Mouse (Mus musculus) right cerebral cortex, postnatal 14 days (tissue): ENCODE data around the gene Rftn2.

Source experiments
- DNase-seq: peaks from one replicate; pipeline ENCODE4 v3.0.0; 2022

Gene Rftn2

GRCm38 (mm10) chr1:55226011-55226857 lies at the start of gene Rftn2:
TSS of gene Rftn2 (minus strand) at chr1:55226782.
- no peak for DNase-seq

- DNase-seq = no peak
Measured at GRCm38 (mm10) chr1:55265447-55265846, 38.9 kb upstream of the Rftn2 start.

- DNase-seq = no peak
Measured at GRCm38 (mm10) chr1:55264385-55264784, 37.8 kb upstream of the Rftn2 start.

- no peak for DNase-seq
Measured at GRCm38 (mm10) chr1:55246374-55246773, 19.8 kb upstream of the Rftn2 start.

GRCm38 (mm10) chr1:55239237-55239636 lies 12.7 kb upstream of the Rftn2 start:
- DNase-seq = no peak

GRCm38 (mm10) chr1:55238496-55238895 lies 11.9 kb upstream of the Rftn2 start:
- DNase-seq = no peak

- DNase-seq = no peak
Measured at GRCm38 (mm10) chr1:55237643-55238161, 11.1 kb upstream of the Rftn2 start.

- DNase-seq = peak; percentile 98
Measured at GRCm38 (mm10) chr1:55236890-55237642, 10.5 kb upstream of the Rftn2 start, which contains the start of gene Mars2. TSS of gene Mars2 (plus strand) at chr1:55237177.

GRCm38 (mm10) chr1:55236487-55236886 lies 9.9 kb upstream of the Rftn2 start:
- no peak for DNase-seq

- no peak for DNase-seq
Measured at GRCm38 (mm10) chr1:55234910-55235520, 8.4 kb upstream of the Rftn2 start.

GRCm38 (mm10) chr1:55228256-55228884 lies 1.8 kb upstream of the Rftn2 start:
- DNase-seq = no peak

GRCm38 (mm10) chr1:55227376-55227775 lies 794 bp upstream of the Rftn2 start:
- no peak for DNase-seq

- DNase-seq = no peak
Measured at GRCm38 (mm10) chr1:55225398-55225797, 1.2 kb downstream of the Rftn2 start.

- DNase-seq = no peak
Measured at GRCm38 (mm10) chr1:55224111-55224510, 2.5 kb downstream of the Rftn2 start.

GRCm38 (mm10) chr1:55223026-55223425 lies 3.6 kb downstream of the Rftn2 start:
- no peak for DNase-seq

GRCm38 (mm10) chr1:55221352-55221751 lies 5.2 kb downstream of the Rftn2 start:
- DNase-seq = no peak

GRCm38 (mm10) chr1:55217191-55217590 lies 9.4 kb downstream of the Rftn2 start:
- no peak for DNase-seq

GRCm38 (mm10) chr1:55215185-55215813 lies 11.3 kb downstream of the Rftn2 start:
- no peak for DNase-seq

- DNase-seq = no peak
Measured at GRCm38 (mm10) chr1:55213936-55214335, 12.6 kb downstream of the Rftn2 start.

- no peak for DNase-seq
Measured at GRCm38 (mm10) chr1:55213475-55213874, 13.1 kb downstream of the Rftn2 start.

GRCm38 (mm10) chr1:55212771-55213170 lies 13.8 kb downstream of the Rftn2 start:
- DNase-seq = no peak

GRCm38 (mm10) chr1:55211081-55211480 lies 15.5 kb downstream of the Rftn2 start:
- DNase-seq = no peak
